Mouse (Mus musculus) heart, postnatal 0 days (tissue): Measurements from ENCODE around the gene Hist1h2ap.
"Not testable (repeated sequence)": the region's sequence is repeated elsewhere in the genome, so short reads cannot be mapped to it uniquely, and the experiment has no call there.

ENCODE experiments used
- CTCF ChIP-seq: IDR thresholded peaks from 2 replicates; pipeline ENCODE4 v1.5.1; 2016; ENCODE audit warnings: antibody characterized with exemption, control low read depth, low read depth
- EP300 ChIP-seq: IDR thresholded peaks from 2 replicates; pipeline ENCODE4 v1.6.1; 2016; ENCODE audit warnings: antibody characterized with exemption, low read depth

- TF ChIP-seq CTCF, EP300: not testable (repeated sequence)
Observed at GRCm38 (mm10) chr13:21840508-21840907, 7.2 kb upstream of the Hist1h2ap start.
